Mouse (Mus musculus) forebrain, embryonic 12.5 days (tissue): ENCODE results near the gene Fam20b. TPM values are rescaled to one million over a fixed set of nuclear protein-coding genes. Genes with fewer than 3 reads are reported as not detected.

Experiments used
- ATAC-seq: fragments of 200-750 bp; cut with Nextera tagmentation; 2 replicates; pipeline ENCODE4 v1.8.0; 2017; ENCODE audit warnings: moderate TSS enrichment; ENCODE audit not compliant: low FRiP score
- H3K27ac ChIP-seq: fragments of 300-500 bp; sonication (generic); 2 replicates; pipeline ENCODE4 v1.5.1; 2016; ENCODE audit warnings: mild to moderate bottlenecking
- H3K27me3 ChIP-seq: fragments of 300-500 bp; sonication (generic); 2 replicates; pipeline ENCODE4 v1.6.1; 2016; ENCODE audit warnings: mild to moderate bottlenecking
- H3K36me3 ChIP-seq: fragments of 300-500 bp; sonication (generic); replicated peaks from 2 replicates; pipeline ENCODE4 v1.6.1; 2016; ENCODE audit warnings: mild to moderate bottlenecking
- H3K4me1 ChIP-seq: fragments of 300-500 bp; sonication (generic); 2 replicates; pipeline ENCODE4 v1.6.1; 2016
- H3K4me2 ChIP-seq: fragments of 300-500 bp; sonication (generic); 2 replicates; pipeline ENCODE4 v1.6.1; 2016; ENCODE audit warnings: mild to moderate bottlenecking, moderate library complexity
- H3K4me3 ChIP-seq: fragments of 300-500 bp; sonication (generic); replicated peaks from 2 replicates; pipeline ENCODE4 v1.5.1; 2016; ENCODE audit warnings: mild to moderate bottlenecking
- H3K9ac ChIP-seq: fragments of 300-500 bp; sonication (generic); 2 replicates; pipeline ENCODE4 v1.6.1; 2016; ENCODE audit warnings: mild to moderate bottlenecking
- H3K9me3 ChIP-seq: fragments of 300-500 bp; sonication (generic); 2 replicates; pipeline ENCODE4 v1.6.1; 2016
- WGBS: fragments of 180-500 bp; shearing (Covaris S2); methylation state at CpG from one replicate; pipeline ENCODE4 v1.1.7; 2016; 5-methylcytosine and 5-hydroxymethylcytosine counted together
- polyA plus RNA-seq: library from polyadenylated mRNA; unstranded; fragments of >200 nt; fragmentation: Nextera tagmentation; extraction: Ambion mirVana; gene quantifications from 2 replicates; pipeline ENCODE4 v1.2.1, GENCODE M21; 2016

Fam20b gene
- polyA plus RNA-seq, 1 experiment from 2014 or later = 26.8 TPM

GRCm38 (mm10) chr1:156659906-156660659 is 58.8 kb downstream of the Fam20b start:
- 90% methylated on average over 13 of the region's 13 CpGs for WGBS

GRCm38 (mm10) chr1:156658676-156659075 is 60.2 kb downstream of the Fam20b start:
- H3K27me3 ChIP-seq = no peaks in the 10 kb centered on the region
- 87% methylated on average over 5 of the region's 5 CpGs for WGBS
- no peak for ATAC-seq
- no peak overlapping the region for H3K27ac ChIP-seq
- H3K4me3 ChIP-seq = no peak overlapping the region
- H3K9ac ChIP-seq = no peak overlapping the region
- H3K4me2 ChIP-seq = no peak overlapping the region
- no peaks in the 10 kb centered on the region; the same call in 1 of the 2 replicates for H3K36me3 ChIP-seq
- H3K4me1 ChIP-seq = no peaks in the 10 kb centered on the region
- H3K9me3 ChIP-seq = no peaks in the 10 kb centered on the region

More at GRCm38 (mm10) chr1:156659906-156660659, 58.8 kb downstream of the Fam20b start:
- Histone ChIP-seq H3K27ac (no peak overlapping the region), H3K36me3 (no peaks in the 10 kb centered on the region), H3K4me1 (no peaks in the 10 kb centered on the region), H3K4me3 (no peak overlapping the region), H3K9ac (no peak overlapping the region), H3K27me3 (no peaks in the 10 kb centered on the region), H3K4me2 (no peak overlapping the region), H3K9me3 (no peaks in the 10 kb centered on the region)
- no peak for ATAC-seq

GRCm38 (mm10) chr1:156657523-156657922 is 61.4 kb downstream of the Fam20b start:
- no peak overlapping the region for H3K27ac ChIP-seq
- H3K9me3 ChIP-seq = no peaks in the 10 kb centered on the region
- no peaks in the 10 kb centered on the region for H3K27me3 ChIP-seq
- H3K4me2 ChIP-seq = no peak overlapping the region
- no peaks in the 10 kb centered on the region; the same call in 1 of the 2 replicates for H3K36me3 ChIP-seq
- no peaks in the 10 kb centered on the region for H3K4me1 ChIP-seq
- ATAC-seq = no peak
- no peak overlapping the region for H3K9ac ChIP-seq
- 86% methylated on average over 4 of the region's 4 CpGs for WGBS
- H3K4me3 ChIP-seq = no peak overlapping the region

- H3K9me3 ChIP-seq = no peaks in the 10 kb centered on the region
- no peak for ATAC-seq
- H3K4me1 ChIP-seq = no peaks in the 10 kb centered on the region
- H3K36me3 ChIP-seq = no peaks in the 10 kb centered on the region; the same call in 1 of the 2 replicates
- no peak overlapping the region for H3K4me2 ChIP-seq
- 79% methylated on average over 13 of the region's 13 CpGs for WGBS
- no peaks in the 10 kb centered on the region for H3K27me3 ChIP-seq
- H3K9ac ChIP-seq = no peak overlapping the region
- H3K27ac ChIP-seq = no peak overlapping the region
- H3K4me3 ChIP-seq = no peak overlapping the region
Observed at GRCm38 (mm10) chr1:156654735-156655530, 64.0 kb downstream of the Fam20b start.

- no peaks in the 10 kb centered on the region for H3K4me1 ChIP-seq
- no peak overlapping the region for H3K4me3 ChIP-seq
- no peaks in the 10 kb centered on the region for H3K27me3 ChIP-seq
- no peaks in the 10 kb centered on the region; the same call in 1 of the 2 replicates for H3K36me3 ChIP-seq
- WGBS = 79% methylated on average over 6 of the region's 6 CpGs
- ATAC-seq = no peak
- H3K4me2 ChIP-seq = no peak overlapping the region
- H3K9ac ChIP-seq = no peak overlapping the region
- H3K27ac ChIP-seq = no peak overlapping the region
- no peaks in the 10 kb centered on the region for H3K9me3 ChIP-seq
Observed at GRCm38 (mm10) chr1:156652189-156652822, 66.6 kb downstream of the Fam20b start.

GRCm38 (mm10) chr1:156650631-156651030 is 68.3 kb downstream of the Fam20b start:
- H3K4me1 ChIP-seq = no peaks in the 10 kb centered on the region
- H3K9ac ChIP-seq = no peak overlapping the region
- H3K9me3 ChIP-seq = no peaks in the 10 kb centered on the region
- no peak overlapping the region for H3K4me3 ChIP-seq
- WGBS = 84% methylated on average over 9 of the region's 9 CpGs
- no peaks in the 10 kb centered on the region for H3K27me3 ChIP-seq
- H3K36me3 ChIP-seq = no peaks in the 10 kb centered on the region; the same call in 1 of the 2 replicates
- no peak for ATAC-seq
- no peak overlapping the region for H3K27ac ChIP-seq
- no peak overlapping the region for H3K4me2 ChIP-seq

- ATAC-seq = no peak
- no peak overlapping the region for H3K4me3 ChIP-seq
- no peak overlapping the region for H3K9ac ChIP-seq
- H3K4me2 ChIP-seq = no peak overlapping the region
- H3K9me3 ChIP-seq = no peaks in the 10 kb centered on the region
- no peaks in the 10 kb centered on the region for H3K27me3 ChIP-seq
- 65% methylated on average over 2 of the region's 2 CpGs for WGBS
- no peaks in the 10 kb centered on the region; the same call in 1 of the 2 replicates for H3K36me3 ChIP-seq
- no peak overlapping the region for H3K27ac ChIP-seq
- H3K4me1 ChIP-seq = peaks cover 11% of the 10 kb centered on the region
Observed at GRCm38 (mm10) chr1:156648705-156649104, 70.2 kb downstream of the Fam20b start.

- WGBS = 84% methylated on average over 4 of the region's 4 CpGs
- Histone ChIP-seq H3K9ac (no peak overlapping the region), H3K4me1 (peaks cover 18% of the 10 kb centered on the region)
Observed at GRCm38 (mm10) chr1:156645971-156646370, 72.9 kb downstream of the Fam20b start.

GRCm38 (mm10) chr1:156644780-156645523 is 73.9 kb downstream of the Fam20b start:
- Histone ChIP-seq H3K36me3 (peaks cover 34% of the 10 kb centered on the region), H3K4me1 (peaks cover 18% of the 10 kb centered on the region), H3K27me3 (no peaks in the 10 kb centered on the region), H3K27ac (no peak overlapping the region), H3K4me3 (no peak overlapping the region), H3K9ac (no peak overlapping the region), H3K4me2 (no peak overlapping the region), H3K9me3 (no peaks in the 10 kb centered on the region)
- WGBS = 73% methylated on average over 13 of the region's 13 CpGs
- no peak for ATAC-seq

More at GRCm38 (mm10) chr1:156645971-156646370, 72.9 kb downstream of the Fam20b start:
- no peak for ATAC-seq
- H3K27ac ChIP-seq = no peak overlapping the region
- H3K4me2 ChIP-seq = no peak overlapping the region
- no peaks in the 10 kb centered on the region for H3K9me3 ChIP-seq
- peaks cover 23% of the 10 kb centered on the region for H3K36me3 ChIP-seq
- H3K4me3 ChIP-seq = no peak overlapping the region
- no peaks in the 10 kb centered on the region for H3K27me3 ChIP-seq

GRCm38 (mm10) chr1:156644061-156644460 is 74.8 kb downstream of the Fam20b start:
- 39% methylated on average over 10 of the region's 10 CpGs for WGBS
- Histone ChIP-seq H3K9ac (no peak overlapping the region), H3K4me3 (no peak overlapping the region), H3K36me3 (peaks cover 40% of the 10 kb centered on the region), H3K27me3 (no peaks in the 10 kb centered on the region), H3K4me2 (no peak overlapping the region), H3K9me3 (no peaks in the 10 kb centered on the region), H3K27ac (no peak overlapping the region), H3K4me1 (peaks cover 18% of the 10 kb centered on the region)
- no peak for ATAC-seq

GRCm38 (mm10) chr1:156642813-156643212 is 76.1 kb downstream of the Fam20b start:
- H3K4me1 ChIP-seq = peaks cover 18% of the 10 kb centered on the region
- no peaks in the 10 kb centered on the region for H3K9me3 ChIP-seq
- no peaks in the 10 kb centered on the region for H3K27me3 ChIP-seq
- 63% methylated on average over 12 of the region's 12 CpGs for WGBS
- no peak overlapping the region for H3K9ac ChIP-seq
- no peak overlapping the region for H3K27ac ChIP-seq
- peaks cover 40% of the 10 kb centered on the region for H3K36me3 ChIP-seq
- no peak overlapping the region for H3K4me3 ChIP-seq
- H3K4me2 ChIP-seq = no peak overlapping the region
- ATAC-seq = no peak

- ATAC-seq = no peak
- H3K9me3 ChIP-seq = no peaks in the 10 kb centered on the region
- peaks cover 43% of the 10 kb centered on the region for H3K36me3 ChIP-seq
- 94% methylated on average over 10 of the region's 10 CpGs for WGBS
- H3K27ac ChIP-seq = no peak overlapping the region
- H3K4me2 ChIP-seq = no peak overlapping the region
- H3K9ac ChIP-seq = no peak overlapping the region
- H3K4me3 ChIP-seq = no peak overlapping the region
- peaks cover 18% of the 10 kb centered on the region for H3K4me1 ChIP-seq
- no peaks in the 10 kb centered on the region for H3K27me3 ChIP-seq
Observed at GRCm38 (mm10) chr1:156641808-156642207, 77.1 kb downstream of the Fam20b start.
